Mouse (Mus musculus) erythroblast, embryonic 14.5 days (primary cell): ENCODE measurements around the gene Olfr380. TPM values are rescaled to one million over a fixed set of nuclear protein-coding genes. Genes with fewer than 3 reads are reported as not detected.

Experiments used
- H3K27me3 ChIP-seq: 2 replicates; pipeline ENCODE4 v1.6.1; 2012; ENCODE audit warnings: inconsistent platforms; ENCODE audit not compliant: control insufficient read depth
- H3K36me3 ChIP-seq: 2 replicates; pipeline ENCODE4 v1.6.1; 2012; ENCODE audit warnings: mild to moderate bottlenecking, inconsistent platforms; ENCODE audit not compliant: control insufficient read depth
- H3K4me1 ChIP-seq: 2 replicates; pipeline ENCODE4 v1.6.1; 2012; ENCODE audit warnings: inconsistent platforms; ENCODE audit not compliant: control insufficient read depth
- H3K4me3 ChIP-seq: replicated peaks from 2 replicates; pipeline ENCODE3; 2012; ENCODE audit warnings: moderate library complexity, mild to moderate bottlenecking, inconsistent platforms
- H3K9me3 ChIP-seq: 2 replicates; pipeline ENCODE4 v1.6.1; 2012; ENCODE audit warnings: low read length, inconsistent platforms, mixed read lengths; ENCODE audit not compliant: control insufficient read depth
- GATA1 ChIP-seq: IDR thresholded peaks from 2 replicates; pipeline ENCODE4 v1.6.1; 2012; ENCODE audit warnings: low read length, inconsistent platforms, mixed read lengths
- TAL1 ChIP-seq: IDR thresholded peaks from 3 replicates; pipeline ENCODE4 v1.6.1; 2012; ENCODE audit warnings: low read length, inconsistent platforms, mixed read lengths
- polyA plus RNA-seq: library from polyadenylated mRNA; stranded (reverse); fragments of >175 nt; gene quantifications from 2 replicates; pipeline ENCODE4 v1.2.3, GENCODE M21; 2012

Olfr380 gene
- polyA plus RNA-seq, result not detected in 2 replicates

DNA sequence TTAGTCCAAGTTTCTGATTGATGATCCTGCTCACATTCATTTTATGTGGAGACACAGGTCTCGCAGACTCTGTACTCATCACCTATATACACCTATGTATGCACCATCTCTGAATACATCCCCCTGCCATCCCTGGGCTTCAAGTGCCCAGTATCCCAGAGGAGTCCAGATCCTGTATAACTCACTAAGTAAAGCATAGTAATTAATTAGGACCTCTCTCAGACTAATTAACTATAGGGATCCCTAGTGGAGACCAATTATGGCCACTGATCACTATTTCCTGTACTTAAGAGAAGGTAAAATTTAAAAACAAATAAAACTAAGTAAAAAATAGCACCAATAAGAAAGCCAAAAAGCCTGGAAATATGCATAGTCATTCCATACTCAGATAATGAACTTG is at the start of gene Olfr380:
Olfr380 (minus strand) TSS at position 101 of the 400 bp plus-strand sequence.
- H3K4me3 ChIP-seq, result no peak within 1 kb of the TSS
- TF ChIP-seq TAL1 (no peak), GATA1 (no peak)
- no peaks in the 10 kb centered on the region for H3K27me3 ChIP-seq
- no peaks in the 10 kb centered on the region for H3K4me1 ChIP-seq
- no peaks in the 10 kb centered on the region for H3K9me3 ChIP-seq
- H3K36me3 ChIP-seq, result no peaks in the 10 kb centered on the region

DNA sequence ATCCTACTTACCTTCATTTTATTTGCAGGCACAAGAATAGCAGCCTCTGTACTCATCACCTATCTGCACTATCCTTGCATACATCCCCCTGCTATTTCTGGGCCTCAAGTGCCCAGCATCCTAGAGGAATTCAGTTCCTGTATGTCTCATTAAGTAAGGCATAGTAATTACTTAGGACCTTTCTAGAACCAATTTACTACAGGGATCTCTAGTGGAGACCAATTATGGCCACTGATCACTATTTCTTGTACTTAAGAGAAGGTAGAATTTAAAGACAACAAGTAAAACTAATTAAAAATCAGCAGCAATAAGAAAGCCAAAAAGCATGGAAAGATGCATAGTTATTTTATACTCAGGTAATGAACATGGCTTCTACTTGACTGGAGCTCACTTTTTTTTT is 34.2 kb upstream of the Olfr380 start, which contains the start of gene Olfr381:
Olfr381 (minus strand) TSS at position 101 of the 400 bp plus-strand sequence.
- TF ChIP-seq TAL1 (no peak), GATA1 (no peak)
- Histone ChIP-seq H3K4me1 (no peaks in the 10 kb centered on the region), H3K9me3 (no peaks in the 10 kb centered on the region), H3K27me3 (no peaks in the 10 kb centered on the region), H3K36me3 (no peaks in the 10 kb centered on the region), H3K4me3 (no peak within 1 kb of the TSS)

DNA sequence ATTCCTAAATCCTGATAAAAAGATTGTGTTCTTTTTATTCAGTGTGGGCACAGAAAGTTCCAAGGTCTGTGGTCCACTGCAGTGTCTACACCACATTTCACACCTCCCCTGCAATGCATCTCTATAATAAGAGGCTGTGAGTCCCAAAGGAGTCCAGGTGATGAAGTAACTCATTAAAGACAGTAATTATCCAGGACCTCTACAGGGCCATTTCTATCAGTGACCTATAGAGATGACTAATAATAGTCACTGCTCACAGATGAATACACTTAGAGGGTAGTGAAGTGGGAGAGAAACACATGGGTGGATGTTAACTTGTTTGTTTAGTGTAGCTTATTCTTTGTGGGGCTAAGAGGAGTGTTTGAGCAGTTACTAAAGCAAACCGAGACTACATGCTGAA is 28.9 kb downstream of the Olfr380 start, which contains the start of gene Olfr378:
Olfr378 (minus strand) TSS at position 101 of the 400 bp plus-strand sequence.
- H3K27me3 ChIP-seq, result no peaks in the 10 kb centered on the region
- no peak within 1 kb of the TSS for H3K4me3 ChIP-seq
- no peaks in the 10 kb centered on the region for H3K36me3 ChIP-seq
- H3K9me3 ChIP-seq, result no peaks in the 10 kb centered on the region
- no peaks in the 10 kb centered on the region for H3K4me1 ChIP-seq
- TF ChIP-seq GATA1 (no peak), TAL1 (no peak)

Other genes starting within 250 kb of the Olfr380 start
- not detected in 2 replicates for gene Trpv1, start 223.2 kb downstream of the Olfr380 start, polyA plus RNA-seq
- gene Trpv3, start 190.1 kb downstream of the Olfr380 start, polyA plus RNA-seq, result 0.01 TPM in 1 of 2 replicates, not detected in the other
- not detected in 2 replicates for gene Aspa, start 127.9 kb downstream of the Olfr380 start, polyA plus RNA-seq
- gene Gm49340, start 127.8 kb downstream of the Olfr380 start, polyA plus RNA-seq, result not detected in 2 replicates
- not detected in 2 replicates for gene Spata22, start 127.8 kb downstream of the Olfr380 start, polyA plus RNA-seq
- not detected in 2 replicates for gene Olfr20, start 106.7 kb downstream of the Olfr380 start, polyA plus RNA-seq
- not detected in 2 replicates for gene Olfr376, start 86.3 kb downstream of the Olfr380 start, polyA plus RNA-seq
- not detected in 2 replicates for gene Olfr1, start 57.9 kb downstream of the Olfr380 start, polyA plus RNA-seq
- gene Olfr378, start 29.0 kb downstream of the Olfr380 start, polyA plus RNA-seq, result not detected in 2 replicates
- not detected in 2 replicates for gene Olfr381, start 34.1 kb upstream of the Olfr380 start, polyA plus RNA-seq
- gene Olfr382, start 59.7 kb upstream of the Olfr380 start, polyA plus RNA-seq, result not detected in 2 replicates
- gene Olfr385, start 135.5 kb upstream of the Olfr380 start, polyA plus RNA-seq, result not detected in 2 replicates
- gene Olfr384, start 141.1 kb upstream of the Olfr380 start, polyA plus RNA-seq, result not detected in 2 replicates
- gene Zfp735, start 231.3 kb upstream of the Olfr380 start, polyA plus RNA-seq, result not detected in 2 replicates